10 mouse cellular contexts compared by ENCODE assay signal in genomic region chr10:76903099-76903498, GRCm38 (mm10). TPM values are rescaled to one million over a fixed set of nuclear protein-coding genes. Genes with fewer than 3 reads are reported as not detected.
A peak's percentile ranks its signal among the peaks of the same experiment; 100 is the strongest.
DNase-seq lines count a peak whose midpoint lies in the region; ATAC-seq and TF ChIP-seq lines count a peak whose summit lies in the region.
"Had no signal": no experiment of that assay in that cellular context is flagged by ENCODE, and none has a peak within 500 bp of the region (broad histone marks: within the 10 kb centered on the region; RNA-seq: fewer than 3 reads in every experiment).

No protein-coding gene starts in this region.

- no peaks in the 10 kb centered on the region for H3K79me2 ChIP-seq in myocyte (ENCODE audit: control insufficient read depth, insufficient read depth)

- no peak overlapping the region for H3K9ac ChIP-seq in forebrain, embryonic 13.5 days
- H3K9ac ChIP-seq in limb, embryonic 15.5 days, result no peak overlapping the region
- peak overlapping the region; percentile 9; the same call in 1 of the 2 replicates for H3K9ac ChIP-seq in embryonic facial prominence, embryonic 15.5 days
- H3K9ac ChIP-seq: forebrain, postnatal 0 days; limb, embryonic 12.5 days had no signal

- H3K4me2 ChIP-seq in forebrain, embryonic 13.5 days, result no peak overlapping the region
- H3K4me2 ChIP-seq in limb, embryonic 15.5 days, result no peak overlapping the region
- no peak overlapping the region for H3K4me2 ChIP-seq in embryonic facial prominence, embryonic 15.5 days (replicated peaks)
- peak overlapping the region; percentile 72 for H3K4me2 ChIP-seq in myocyte (ENCODE audit: low read depth)
- H3K4me2 ChIP-seq: limb, embryonic 12.5 days had no signal

- H3K27ac ChIP-seq in forebrain, embryonic 10.5 days, result peak overlapping the region; percentile 30; the same call in 1 of the 2 replicates
- no peak overlapping the region; the same call in 1 of the 2 replicates for H3K27ac ChIP-seq in forebrain, embryonic 13.5 days
- H3K27ac ChIP-seq in limb, embryonic 15.5 days, result 0 out of 2 replicates have a peak overlapping the region, but pooled peaks have one; percentile 17
- H3K27ac ChIP-seq in limb, embryonic 10.5 days, result no peak overlapping the region; the same call in 1 of the 2 replicates
- H3K27ac ChIP-seq in embryonic facial prominence, embryonic 15.5 days (replicated peaks), result peak overlapping the region; percentile 31; the same call in 1 of the 2 replicates
- H3K27ac ChIP-seq: limb, embryonic 12.5 days had no signal

- no peak for DNase-seq in forebrain, embryonic 10.5 days (ENCODE audit: extremely low spot score, low spot score)
- DNase-seq in limb, embryonic 10.5 days (ENCODE audit: low spot score), result no peak
- DNase-seq in urinary bladder, postnatal 10 days (ENCODE audit: low spot score), result no peak
- DNase-seq in left cerebral cortex, postnatal 10 days (ENCODE audit: extremely low spot score in 1 of 2, low spot score in 2 of 2), result no peak

- no peak overlapping the region for H3ac ChIP-seq in myocyte (ENCODE audit: control insufficient read depth, insufficient read length)

- no peaks in the 10 kb centered on the region for H3K27me3 ChIP-seq in forebrain, embryonic 10.5 days (ENCODE audit: poor library complexity, severe bottlenecking)
- no peaks in the 10 kb centered on the region for H3K27me3 ChIP-seq in forebrain, embryonic 13.5 days
- no peaks in the 10 kb centered on the region for H3K27me3 ChIP-seq in limb, embryonic 15.5 days
- no peaks in the 10 kb centered on the region for H3K27me3 ChIP-seq in limb, embryonic 10.5 days (ENCODE audit: low read depth, poor library complexity, severe bottlenecking)
- no peaks in the 10 kb centered on the region for H3K27me3 ChIP-seq in embryonic facial prominence, embryonic 15.5 days
- no peaks in the 10 kb centered on the region for H3K27me3 ChIP-seq in myocyte (ENCODE audit: control insufficient read depth, insufficient read depth, insufficient read length)
- H3K27me3 ChIP-seq: limb, embryonic 12.5 days had no signal

- H3K4me3 ChIP-seq in forebrain, embryonic 10.5 days, result no peak overlapping the region
- no peak overlapping the region for H3K4me3 ChIP-seq in forebrain, embryonic 13.5 days
- H3K4me3 ChIP-seq in limb, embryonic 15.5 days, result no peak overlapping the region
- H3K4me3 ChIP-seq in limb, embryonic 10.5 days, result no peak overlapping the region
- no peak overlapping the region for H3K4me3 ChIP-seq in embryonic facial prominence, embryonic 15.5 days (replicated peaks)
- no peak overlapping the region for H3K4me3 ChIP-seq in myocyte
- H3K4me3 ChIP-seq: limb, embryonic 12.5 days had no signal

- no peak for TF ChIP-seq POLR2A in myocyte (IDR thresholded peaks at IDR 0.05; ENCODE audit: insufficient read length, low read depth)

- ATAC-seq in forebrain, embryonic 13.5 days, result no peak
- no peak for ATAC-seq in limb, embryonic 15.5 days (ENCODE audit: insufficient number of reproducible peaks, low FRiP score, low TSS enrichment, low read depth)
- ATAC-seq in embryonic facial prominence, embryonic 15.5 days (ENCODE audit: insufficient number of reproducible peaks, low FRiP score, low TSS enrichment, low read depth), result no peak

- H3K4me1 ChIP-seq in forebrain, embryonic 10.5 days, result peaks cover 15% of the 10 kb centered on the region
- H3K4me1 ChIP-seq in forebrain, embryonic 13.5 days, result peaks cover 17% of the 10 kb centered on the region
- peaks cover 22% of the 10 kb centered on the region for H3K4me1 ChIP-seq in limb, embryonic 15.5 days
- peaks cover 23% of the 10 kb centered on the region for H3K4me1 ChIP-seq in limb, embryonic 10.5 days
- H3K4me1 ChIP-seq in embryonic facial prominence, embryonic 15.5 days, result peaks cover 27% of the 10 kb centered on the region

- no peaks in the 10 kb centered on the region for H3K9me3 ChIP-seq in forebrain, embryonic 10.5 days
- H3K9me3 ChIP-seq in forebrain, embryonic 13.5 days (replicated peaks), result no peaks in the 10 kb centered on the region
- no peaks in the 10 kb centered on the region for H3K9me3 ChIP-seq in limb, embryonic 15.5 days
- H3K9me3 ChIP-seq in limb, embryonic 10.5 days (replicated peaks), result no peaks in the 10 kb centered on the region
- no peaks in the 10 kb centered on the region for H3K9me3 ChIP-seq in embryonic facial prominence, embryonic 15.5 days (replicated peaks)
- H3K9me3 ChIP-seq: limb, embryonic 12.5 days had no signal

- H3K36me3 ChIP-seq in forebrain, embryonic 10.5 days (replicated peaks), result peaks cover 2% of the 10 kb centered on the region; the same call in 1 of the 2 replicates
- H3K36me3 ChIP-seq in forebrain, embryonic 13.5 days (ENCODE audit: poor library complexity, severe bottlenecking), result no peaks in the 10 kb centered on the region
- no peaks in the 10 kb centered on the region for H3K36me3 ChIP-seq in limb, embryonic 15.5 days
- no peaks in the 10 kb centered on the region for H3K36me3 ChIP-seq in limb, embryonic 10.5 days
- no peaks in the 10 kb centered on the region for H3K36me3 ChIP-seq in embryonic facial prominence, embryonic 15.5 days
- no peaks in the 10 kb centered on the region for H3K36me3 ChIP-seq in myocyte (ENCODE audit: control insufficient read depth, insufficient read depth)
- H3K36me3 ChIP-seq: limb, embryonic 12.5 days had no signal

- 82% methylated on average over 3 of the region's 3 CpGs for WGBS in forebrain, embryonic 10.5 days
- WGBS in forebrain, embryonic 13.5 days, result 87% methylated on average over 3 of the region's 3 CpGs
- 51% methylated on average over 3 of the region's 3 CpGs for WGBS in limb, embryonic 15.5 days
- WGBS in limb, embryonic 10.5 days, result 82% methylated on average over 3 of the region's 3 CpGs
- WGBS in embryonic facial prominence, embryonic 15.5 days, result 40% methylated on average over 3 of the region's 3 CpGs

- intact Hi-C loops in left cerebral cortex, postnatal 10 days (cut with DNase I), result no loop called here

TF ChIP-seq in myocyte, 11 proteins besides CTCF, POLR2A, EP300 and RAD21:
- TF ChIP-seq CEBPB (IDR thresholded peaks at IDR 0.05; ENCODE audit: insufficient read depth, poor library complexity, severe bottlenecking) (peak; percentile 97), USF1 (IDR thresholded peaks at IDR 0.05; ENCODE audit: low read depth) (no peak)

RNA-seq across cellular contexts. Expression of gene Pcbp3, which starts 58.6 kb away (rescaled TPM):
- 58.4 and 63.3 TPM in 2 replicates for polyA plus RNA-seq in forebrain, embryonic 10.5 days (2016; fragmentation: Nextera tagmentation; extraction: Ambion mirVana)
- polyA plus RNA-seq in forebrain, embryonic 13.5 days (2015; fragmentation: Nextera tagmentation; extraction: Ambion mirVana), result 49.3 and 52.5 TPM in 2 replicates
- 19.1 and 19.2 TPM in 2 replicates for polyA plus RNA-seq in limb, embryonic 15.5 days (2015; fragmentation: Nextera tagmentation; extraction: Ambion mirVana)
- 44.9 and 47.3 TPM in 2 replicates for polyA plus RNA-seq in limb, embryonic 10.5 days (2016; fragmentation: Nextera tagmentation; extraction: Ambion mirVana)
- 26.8 and 27.7 TPM in 2 replicates for polyA plus RNA-seq in embryonic facial prominence, embryonic 15.5 days (2015; fragmentation: Nextera tagmentation; extraction: Ambion mirVana)
- polyA plus RNA-seq in myocyte (2012; fragmentation: generic; extraction: Trizol), result 10.0 TPM
- total RNA-seq in left cerebral cortex, postnatal 10 days (2021), result 10 to 100 TPM; 72.8 to 79.4 TPM

Comparison
In these comparisons a context has a peak if more than half of its experiments do, and no peak if none do; other contexts are left out.
1. H3K27ac ChIP-seq: peak in forebrain, embryonic 10.5 days (single experiment), limb, embryonic 15.5 days (single experiment) and embryonic facial prominence, embryonic 15.5 days (single experiment); none in forebrain, embryonic 13.5 days (single experiment) and limb, embryonic 10.5 days (single experiment).